Mouse (Mus musculus) neutrophil, adult 5-6 weeks (primary cell): ENCODE data around the gene Gcsh. TPM values are rescaled to one million over a fixed set of nuclear protein-coding genes. Genes with fewer than 3 reads are reported as not detected.

Experiments
- ATAC-seq: fragments of 151-379, 151-347 bp; 2 replicates; pipeline ENCODE4 v1.8.0; 2017; ENCODE audit warnings: mild to moderate bottlenecking, moderate TSS enrichment; ENCODE audit not compliant: insufficient number of reproducible peaks, poor library complexity, low FRiP score, severe bottlenecking; ENCODE audit errors: extremely low read depth
- total RNA-seq: library from RNA; stranded (forward); fragments of 200-1000 nt; gene quantifications from 2 replicates; pipeline ENCODE4 v1.2.3, GENCODE M21; 2017

Gene Gcsh
- total RNA-seq: 4.7 and 10.5 TPM in 2 replicates

- peak; percentile 98 for ATAC-seq
Measured at GRCm38 (mm10) chr8:116993095-116993867, at the start of gene Gcsh. Gcsh (minus strand) TSS chr8:116993537.

- ATAC-seq: no peak
Measured at GRCm38 (mm10) chr8:117039843-117040242, 46.5 kb upstream of the Gcsh start.

- no peak for ATAC-seq
Measured at GRCm38 (mm10) chr8:117037374-117037935, 44.1 kb upstream of the Gcsh start.

- no peak for ATAC-seq
Measured at GRCm38 (mm10) chr8:117033393-117033792, 40.1 kb upstream of the Gcsh start.

- no peak for ATAC-seq
Measured at GRCm38 (mm10) chr8:117032609-117033008, 39.3 kb upstream of the Gcsh start.

- no peak for ATAC-seq
Measured at GRCm38 (mm10) chr8:117031476-117031875, 38.1 kb upstream of the Gcsh start.

- no peak for ATAC-seq
Measured at GRCm38 (mm10) chr8:117028686-117029085, 35.3 kb upstream of the Gcsh start.

- ATAC-seq: no peak
Measured at GRCm38 (mm10) chr8:117027601-117028000, 34.3 kb upstream of the Gcsh start.

GRCm38 (mm10) chr8:117022297-117022993 lies 29.1 kb upstream of the Gcsh start:
- ATAC-seq: no peak

GRCm38 (mm10) chr8:117019323-117020275 lies 26.3 kb upstream of the Gcsh start:
- ATAC-seq: no peak

GRCm38 (mm10) chr8:117017896-117018295 lies 24.6 kb upstream of the Gcsh start:
- no peak for ATAC-seq

- ATAC-seq: no peak
Measured at GRCm38 (mm10) chr8:117017006-117017405, 23.7 kb upstream of the Gcsh start.

- no peak for ATAC-seq
Measured at GRCm38 (mm10) chr8:117015670-117016069, 22.3 kb upstream of the Gcsh start.

- ATAC-seq: no peak
Measured at GRCm38 (mm10) chr8:117011366-117011765, 18.0 kb upstream of the Gcsh start.

- no peak for ATAC-seq
Measured at GRCm38 (mm10) chr8:116994016-116994716, 829 bp upstream of the Gcsh start.

GRCm38 (mm10) chr8:116992176-116992971 lies 963 bp downstream of the Gcsh start:
- ATAC-seq: no peak

GRCm38 (mm10) chr8:116991241-116991640 lies 2.1 kb downstream of the Gcsh start:
- no peak for ATAC-seq

- no peak for ATAC-seq
Measured at GRCm38 (mm10) chr8:116989842-116990241, 3.5 kb downstream of the Gcsh start.
